In the genomic region with DNA sequence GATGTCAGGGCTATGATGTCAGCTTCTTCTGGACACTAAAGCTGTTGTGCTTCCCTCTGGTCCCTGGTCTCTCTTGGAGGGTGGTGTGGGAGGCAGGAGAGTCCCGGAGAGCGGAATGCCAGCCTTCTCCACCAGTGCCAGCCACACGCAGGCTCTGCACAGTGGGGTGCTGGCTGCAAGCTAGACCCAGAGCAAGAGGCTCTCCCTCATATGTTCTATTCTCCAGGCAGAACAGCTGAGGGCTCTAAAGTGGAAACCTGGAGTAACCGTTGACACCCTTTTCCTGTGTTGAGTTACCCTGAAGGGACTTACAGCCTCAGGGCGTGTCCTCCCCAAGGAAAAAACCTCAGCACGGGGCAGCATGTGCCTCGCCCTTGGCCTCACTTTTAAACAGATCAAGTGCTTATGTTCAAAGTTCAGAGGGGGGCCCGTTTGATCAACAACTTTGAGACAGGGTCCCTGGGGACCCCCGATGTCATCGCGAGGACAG, we compare ENCODE assay signal across 8 mouse cellular contexts. TPM values are rescaled to one million over a fixed set of nuclear protein-coding genes. Genes with fewer than 3 reads are reported as not detected.
DNase-seq lines count a peak whose midpoint lies in the region; ATAC-seq and TF ChIP-seq lines count a peak whose summit lies in the region.

No protein-coding gene starts in this region.

- peaks cover 42% of the 10 kb centered on the region for H3K4me1 ChIP-seq in lung, embryonic 15.5 days
- H3K4me1 ChIP-seq in embryonic facial prominence, embryonic 13.5 days = peaks cover 41% of the 10 kb centered on the region
- H3K4me1 ChIP-seq in hindbrain, postnatal 0 days (ENCODE audit: insufficient read depth, low read length) = peaks cover 8% of the 10 kb centered on the region

- no peaks in the 10 kb centered on the region for H3K36me3 ChIP-seq in lung, embryonic 15.5 days
- H3K36me3 ChIP-seq in embryonic facial prominence, embryonic 13.5 days = no peaks in the 10 kb centered on the region
- H3K36me3 ChIP-seq in hindbrain, postnatal 0 days (ENCODE audit: insufficient read depth, low read length) = no peaks in the 10 kb centered on the region
- no peaks in the 10 kb centered on the region for H3K36me3 ChIP-seq in myocyte (ENCODE audit: control insufficient read depth, insufficient read depth)

- H3K27ac ChIP-seq in lung, embryonic 15.5 days = peak overlapping the region; percentile 56
- peak overlapping the region; percentile 60 for H3K27ac ChIP-seq in embryonic facial prominence, embryonic 13.5 days
- peak overlapping the region; percentile 78; the same call in 1 of the 2 replicates for H3K27ac ChIP-seq in hindbrain, postnatal 0 days

- no peaks in the 10 kb centered on the region for H3K9me3 ChIP-seq in lung, embryonic 15.5 days
- no peaks in the 10 kb centered on the region for H3K9me3 ChIP-seq in embryonic facial prominence, embryonic 13.5 days
- no peaks in the 10 kb centered on the region for H3K9me3 ChIP-seq in hindbrain, postnatal 0 days (ENCODE audit: low read length)

- no peak for TF ChIP-seq POLR2A in myocyte (IDR thresholded peaks at IDR 0.05; ENCODE audit: insufficient read length, low read depth)

- H3K27me3 ChIP-seq in lung, embryonic 15.5 days = no peaks in the 10 kb centered on the region
- H3K27me3 ChIP-seq in embryonic facial prominence, embryonic 13.5 days = no peaks in the 10 kb centered on the region
- no peaks in the 10 kb centered on the region for H3K27me3 ChIP-seq in hindbrain, postnatal 0 days (ENCODE audit: insufficient read depth, low read length)
- no peaks in the 10 kb centered on the region for H3K27me3 ChIP-seq in myocyte (ENCODE audit: control insufficient read depth, insufficient read depth, insufficient read length)

- peak overlapping the region; percentile 86 for H3K4me3 ChIP-seq in lung, embryonic 15.5 days
- H3K4me3 ChIP-seq in embryonic facial prominence, embryonic 13.5 days = peak overlapping the region; percentile 70
- H3K4me3 ChIP-seq in hindbrain, postnatal 0 days (ENCODE audit: low read length) = peak overlapping the region; percentile 74
- H3K4me3 ChIP-seq in myocyte = peak overlapping the region; percentile 36

- peak overlapping the region; percentile 44; the same call in 1 of the 2 replicates for H3K9ac ChIP-seq in lung, embryonic 15.5 days
- H3K9ac ChIP-seq in embryonic facial prominence, embryonic 13.5 days = peak overlapping the region; percentile 76
- H3K9ac ChIP-seq in hindbrain, postnatal 0 days (replicated peaks; ENCODE audit: low read length) = peak overlapping the region; percentile 73

- 20% methylated on average over 11 of the region's 11 CpGs for WGBS in lung, embryonic 15.5 days
- WGBS in embryonic facial prominence, embryonic 13.5 days = 20% methylated on average over 11 of the region's 11 CpGs
- WGBS in hindbrain, postnatal 0 days = 14% methylated on average over 11 of the region's 11 CpGs

- DNase-seq in lung, postnatal 10 days = no peak
- no peak for DNase-seq in hindbrain, postnatal 0 days (ENCODE audit: low spot score)
- no peak for DNase-seq in embryo, embryonic 10 days (ENCODE audit: low spot score)
- no peak for DNase-seq in kidney, adult 11 months
- DNase-seq in right cerebral cortex, postnatal 14 days = no peak

- H3ac ChIP-seq in myocyte (ENCODE audit: control insufficient read depth, insufficient read length) = peak overlapping the region; percentile 56

- peak overlapping the region; percentile 99 for H3K4me2 ChIP-seq in lung, embryonic 15.5 days
- peak overlapping the region; percentile 99 for H3K4me2 ChIP-seq in embryonic facial prominence, embryonic 13.5 days
- H3K4me2 ChIP-seq in hindbrain, postnatal 0 days (ENCODE audit: low read depth, low read length) = peak overlapping the region; percentile 100
- H3K4me2 ChIP-seq in myocyte (ENCODE audit: low read depth) = peak overlapping the region; percentile 80

- H3K79me2 ChIP-seq in myocyte (ENCODE audit: control insufficient read depth, insufficient read depth) = no peaks in the 10 kb centered on the region

- peak; percentile 23 for ATAC-seq in lung, embryonic 15.5 days (ENCODE audit: borderline replicate concordance, extremely low read depth, low FRiP score, low TSS enrichment)
- ATAC-seq in embryonic facial prominence, embryonic 13.5 days (ENCODE audit: insufficient number of reproducible peaks, insufficient read depth, low FRiP score, low TSS enrichment, low read depth) = 0 out of 2 replicates have a peak, but pooled peaks have one; percentile 2
- ATAC-seq in hindbrain, postnatal 0 days = peak; percentile 1; the same call in 1 of the 2 replicates

- no peak for TF ChIP-seq CTCF in hindbrain, postnatal 0 days (IDR thresholded peaks at IDR 0.05; ENCODE audit: low read depth)

TF ChIP-seq in myocyte, 11 proteins besides CTCF, POLR2A, EP300 and RAD21:
- TF ChIP-seq SRF (IDR thresholded peaks at IDR 0.05; ENCODE audit: control insufficient read depth, insufficient read length, low read depth) (no peak), TCF12 (IDR thresholded peaks at IDR 0.05; ENCODE audit: insufficient read depth, poor library complexity, severe bottlenecking) (no peak), MYOD1 (IDR thresholded peaks at IDR 0.05; ENCODE audit: control insufficient read depth in 1 of 3, insufficient read length in 2 of 3, low read depth in 2 of 3) (peak in 1 of 3 experiments; percentile 59), E2F4 (IDR thresholded peaks at IDR 0.05; ENCODE audit: insufficient read depth) (no peak), MAX (IDR thresholded peaks at IDR 0.05; ENCODE audit: low read depth) (no peak), MYOG (IDR thresholded peaks at IDR 0.05; ENCODE audit: control insufficient read depth in 1 of 3, insufficient read depth in 1 of 3, insufficient read length in 2 of 3, low read depth in 2 of 3) (peak in 2 of 3 experiments; percentile 50 to 66), POLR2AphosphoS2 (IDR thresholded peaks at IDR 0.05; ENCODE audit: insufficient read length, low read depth) (peak; percentile 15), USF1 (IDR thresholded peaks at IDR 0.05; ENCODE audit: low read depth) (no peak)

RNA-seq across cellular contexts. Expression of a gene that starts 0.4 kb away (rescaled TPM):
- 44.5 and 45.1 TPM in 2 replicates for polyA plus RNA-seq in lung, embryonic 15.5 days (2015; fragmentation: Nextera tagmentation; extraction: Ambion mirVana)
- 44.9 and 48.0 TPM in 2 replicates for polyA plus RNA-seq in embryonic facial prominence, embryonic 13.5 days (2015; fragmentation: Nextera tagmentation; extraction: Ambion mirVana)
- 44.1 and 54.4 TPM in 2 replicates for total RNA-seq in hindbrain, postnatal 0 days (2014; rRNA removed)
- polyA plus RNA-seq in hindbrain, postnatal 0 days (2015; fragmentation: Nextera tagmentation; extraction: Ambion mirVana) = 50.0 and 50.7 TPM in 2 replicates
- polyA plus RNA-seq in myocyte (2012; fragmentation: generic; extraction: Trizol) = 124 TPM

RNA-seq across cellular contexts. Expression of a gene that starts 29.0 kb away (rescaled TPM):
- polyA plus RNA-seq in lung, embryonic 15.5 days (2015; fragmentation: Nextera tagmentation; extraction: Ambion mirVana) = 47.4 and 52.6 TPM in 2 replicates
- 65.2 and 66.4 TPM in 2 replicates for polyA plus RNA-seq in embryonic facial prominence, embryonic 13.5 days (2015; fragmentation: Nextera tagmentation; extraction: Ambion mirVana)
- total RNA-seq in hindbrain, postnatal 0 days (2014; rRNA removed) = 18.4 and 34.8 TPM in 2 replicates
- polyA plus RNA-seq in hindbrain, postnatal 0 days (2015; fragmentation: Nextera tagmentation; extraction: Ambion mirVana) = 49.6 and 50.8 TPM in 2 replicates
- 180 TPM for polyA plus RNA-seq in myocyte (2012; fragmentation: generic; extraction: Trizol)

RNA-seq across cellular contexts. Expression of a gene that starts 39.0 kb away (rescaled TPM):
- polyA plus RNA-seq in lung, embryonic 15.5 days (2015; fragmentation: Nextera tagmentation; extraction: Ambion mirVana) = 0.81 and 1.3 TPM in 2 replicates
- 2.4 and 2.5 TPM in 2 replicates for polyA plus RNA-seq in embryonic facial prominence, embryonic 13.5 days (2015; fragmentation: Nextera tagmentation; extraction: Ambion mirVana)
- 63.8 and 68.9 TPM in 2 replicates for total RNA-seq in hindbrain, postnatal 0 days (2014; rRNA removed)
- 14.5 and 15.1 TPM in 2 replicates for polyA plus RNA-seq in hindbrain, postnatal 0 days (2015; fragmentation: Nextera tagmentation; extraction: Ambion mirVana)
- polyA plus RNA-seq in myocyte (2012; fragmentation: generic; extraction: Trizol) = not detected

Comparison
In these comparisons a context has a peak if more than half of its experiments do, and no peak if none do; other contexts are left out.
1. H3K4me3 ChIP-seq: peak in every context shown above with its lines; median percentile 86 in lung, embryonic 15.5 days; 74 in hindbrain, postnatal 0 days; 70 in embryonic facial prominence, embryonic 13.5 days; 36 in myocyte.